Mouse (Mus musculus): ENCODE measurements around the gene Arhgap10. TPM values are rescaled to one million over a fixed set of nuclear protein-coding genes. Genes with fewer than 3 reads are reported as not detected.

Arhgap10 gene
- total RNA-seq (2021): 1 to 10 TPM; 8.0 to 8.8 TPM
- long read RNA-seq, partial matches to known transcripts: 2 of 3 reads
- long read RNA-seq, other reads (novel, unspliced or antisense): 0 of 3 reads

DNA sequence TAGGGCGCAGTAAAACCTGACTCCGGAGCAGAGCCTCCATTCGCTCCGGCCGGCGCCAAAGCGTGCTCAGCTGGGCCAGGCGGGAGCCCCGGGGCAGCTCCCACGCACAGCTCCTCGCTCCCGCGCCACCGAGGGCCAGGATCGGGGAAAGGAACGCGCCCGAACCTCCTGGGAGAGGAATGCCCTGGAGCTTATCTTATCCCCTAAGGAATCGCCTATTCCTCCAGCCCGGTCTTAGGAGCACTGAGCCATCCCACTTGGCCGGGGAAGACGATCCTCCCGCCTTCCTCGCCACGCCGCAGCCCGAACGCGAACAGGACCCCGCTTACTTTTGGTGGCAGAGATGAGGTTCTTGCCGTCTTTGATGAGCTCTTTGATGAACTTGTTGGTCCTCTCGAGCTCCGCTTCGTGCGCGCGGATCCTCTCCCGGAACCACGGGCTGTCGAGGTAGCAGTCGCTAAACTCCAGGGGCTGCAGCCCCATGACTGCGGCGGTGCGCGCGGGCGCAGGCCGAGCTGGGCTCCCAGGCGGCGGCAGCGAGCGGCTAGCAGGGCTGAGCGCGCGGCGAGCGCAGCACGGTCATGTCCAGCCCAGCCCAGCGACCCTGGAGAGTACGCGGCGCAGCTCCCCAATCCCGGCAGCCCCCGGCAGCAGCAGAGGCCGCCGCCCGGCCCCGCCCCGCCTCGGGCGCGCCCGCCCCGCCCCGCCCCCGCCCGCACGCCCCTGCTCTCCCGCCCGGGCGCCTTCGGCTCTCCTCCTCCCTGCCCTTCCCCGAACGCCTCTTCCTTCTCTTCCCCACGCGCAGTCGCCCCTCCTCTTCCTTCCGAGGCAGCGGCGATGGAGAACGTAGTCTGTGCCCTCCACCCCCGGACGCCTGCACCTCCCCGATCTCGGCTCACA is at the start of gene Arhgap10:
TSS of gene Arhgap10 (minus strand) at position 653 of the 900 bp plus-strand sequence.
- DNase-seq (ENCODE audit: low spot score in 2 of 2): peak; percentile 53 to 64

DNA sequence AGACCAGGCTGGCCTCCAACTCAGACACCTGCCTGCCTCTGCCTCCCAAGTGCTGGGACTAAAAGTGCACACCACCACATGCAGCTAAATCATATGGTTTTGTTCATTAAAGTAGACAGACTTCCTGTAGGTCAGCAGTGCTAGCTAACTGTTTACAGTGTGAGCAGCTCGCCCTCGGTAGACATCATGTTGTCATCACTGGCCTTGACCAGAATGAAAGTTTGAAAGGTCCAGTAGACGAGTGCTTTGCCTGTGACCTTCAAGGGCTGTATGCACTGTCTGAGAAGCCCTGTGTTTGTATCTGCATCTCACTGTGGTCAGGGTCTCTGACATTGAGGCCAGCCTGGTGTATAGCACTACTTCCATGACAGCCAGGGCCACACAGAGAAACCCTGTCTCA is 43.7 kb upstream of the Arhgap10 start:
- DNase-seq (ENCODE audit: low spot score in 2 of 2): no peak

DNA sequence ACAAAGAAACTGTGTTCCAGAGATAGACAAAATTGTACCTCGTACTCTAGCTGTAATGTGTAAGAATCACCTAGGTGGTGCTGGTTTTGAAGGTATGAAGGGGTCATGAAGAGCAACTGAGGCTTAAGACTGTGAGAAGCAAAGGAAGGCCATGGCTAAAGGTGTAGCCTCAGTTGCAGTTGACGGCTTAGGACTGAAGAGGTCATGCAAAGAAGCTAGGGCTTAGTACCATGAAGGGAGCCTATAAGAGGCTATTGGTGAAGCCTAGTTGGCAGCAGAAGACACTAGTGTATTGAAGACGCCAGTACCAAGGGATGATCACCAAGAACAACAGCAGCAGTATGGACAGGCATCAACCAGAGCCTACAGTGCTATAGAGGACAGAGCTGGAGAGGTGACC is 34.7 kb upstream of the Arhgap10 start:
- no peak for DNase-seq (ENCODE audit: low spot score in 2 of 2)

DNA sequence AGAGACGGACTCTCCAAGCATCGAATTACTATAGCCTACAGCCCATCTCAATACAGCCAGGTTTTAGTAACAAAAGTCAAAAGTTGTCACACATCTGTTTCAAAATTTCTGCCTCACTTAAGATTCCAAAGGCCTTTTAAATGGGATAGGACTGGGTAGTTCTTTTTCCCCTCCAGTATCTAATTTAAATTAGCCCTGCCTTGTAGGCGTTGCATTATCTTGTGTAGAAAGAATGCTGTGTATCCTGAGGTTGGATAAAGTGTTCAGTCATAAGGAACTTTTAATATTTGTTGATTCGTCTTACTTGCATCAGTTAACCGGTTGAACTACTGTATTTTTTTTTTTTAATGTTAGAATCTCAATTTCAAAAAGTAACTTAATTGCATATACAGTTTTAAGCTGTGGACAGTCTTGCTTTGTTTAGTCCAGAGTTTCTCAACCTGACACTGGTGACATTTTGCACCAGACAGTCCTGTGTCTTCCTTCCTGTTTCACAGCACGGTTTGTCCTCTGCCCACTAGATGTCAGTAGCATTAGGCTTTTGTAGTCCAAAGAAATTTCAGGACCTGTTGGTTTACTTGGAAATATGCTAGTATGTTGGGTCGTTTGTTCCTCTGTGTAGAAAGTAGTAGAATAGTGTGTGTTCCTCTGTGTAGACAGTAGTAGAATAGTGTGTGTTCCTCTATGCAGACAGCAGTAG is 32.3 kb upstream of the Arhgap10 start:
- peak; percentile 9 to 28 for DNase-seq (ENCODE audit: low spot score in 2 of 2)

DNA sequence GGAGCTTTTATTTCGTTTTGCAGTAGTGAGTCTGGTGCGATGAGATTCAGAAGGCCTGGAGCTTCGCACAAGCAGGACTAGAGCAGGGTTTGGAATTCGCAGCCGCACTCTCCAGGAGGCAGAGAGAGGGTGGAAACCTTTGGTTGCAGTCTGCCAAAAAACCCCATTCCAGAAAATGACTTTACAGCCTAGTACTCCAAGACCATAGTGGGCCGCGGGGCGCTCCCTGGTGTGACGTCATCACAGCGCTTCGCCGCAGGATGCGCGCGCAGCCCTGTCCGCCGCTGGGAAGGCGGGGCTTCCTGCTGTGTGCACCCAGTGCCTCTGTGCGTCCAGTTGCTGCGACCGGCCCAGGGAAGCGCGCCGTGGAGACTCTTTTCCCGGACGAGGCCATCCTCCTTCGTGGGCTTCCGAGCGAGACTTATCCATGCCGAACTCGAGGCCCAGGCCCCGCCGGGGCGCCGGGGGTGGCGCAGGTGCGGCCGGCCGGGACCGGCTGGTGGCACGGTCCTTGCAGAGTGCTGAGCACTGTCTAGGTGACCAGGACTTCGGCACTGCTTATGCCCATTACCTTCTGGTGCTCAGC is 31.5 kb upstream of the Arhgap10 start, which contains the start of gene Prmt9:
TSS of gene Prmt9 (plus strand) at position 277 of the 586 bp plus-strand sequence.
- DNase-seq (ENCODE audit: low spot score in 2 of 2): peak; percentile 93 to 96

DNA sequence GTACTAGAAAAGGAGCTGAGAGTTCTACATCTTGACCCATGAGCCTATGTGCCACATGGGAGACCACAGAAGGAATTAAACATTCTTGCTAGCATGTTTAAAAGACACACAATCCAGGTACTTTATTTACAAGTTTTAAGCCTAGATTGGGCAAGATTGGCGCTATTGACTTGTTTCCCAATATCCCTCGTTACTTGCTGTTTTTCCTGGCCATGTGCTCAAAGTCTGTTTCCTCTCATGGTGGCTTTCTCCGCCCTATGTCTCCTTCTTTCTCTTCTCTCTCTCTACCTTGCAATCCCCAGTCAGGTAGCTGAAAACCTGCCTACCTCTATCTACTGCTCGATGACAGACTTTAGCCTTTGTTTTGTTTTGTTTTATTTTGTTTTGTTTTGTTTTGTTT is 27.9 kb upstream of the Arhgap10 start:
- no peak for DNase-seq (ENCODE audit: low spot score in 2 of 2)

DNA sequence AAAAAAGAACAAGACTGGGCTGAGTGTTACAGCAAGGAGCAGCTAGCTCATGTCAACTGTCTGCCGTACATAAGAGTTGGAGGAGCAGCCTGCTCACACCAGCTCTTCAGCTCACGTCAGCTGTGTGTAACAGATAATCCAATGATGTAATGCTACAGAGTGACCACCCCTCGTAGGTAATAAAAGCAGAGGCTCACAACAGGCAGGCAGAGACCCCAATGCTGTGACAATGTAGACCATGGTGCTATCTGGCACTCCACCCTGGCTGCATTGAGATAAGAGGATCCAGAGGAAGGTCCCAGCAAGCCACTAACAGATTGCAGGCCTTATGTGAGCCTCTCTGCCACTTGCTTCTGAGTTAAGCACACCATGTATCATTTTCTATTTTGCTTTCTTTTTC is 26.7 kb upstream of the Arhgap10 start:
- DNase-seq (ENCODE audit: low spot score in 2 of 2): no peak

DNA sequence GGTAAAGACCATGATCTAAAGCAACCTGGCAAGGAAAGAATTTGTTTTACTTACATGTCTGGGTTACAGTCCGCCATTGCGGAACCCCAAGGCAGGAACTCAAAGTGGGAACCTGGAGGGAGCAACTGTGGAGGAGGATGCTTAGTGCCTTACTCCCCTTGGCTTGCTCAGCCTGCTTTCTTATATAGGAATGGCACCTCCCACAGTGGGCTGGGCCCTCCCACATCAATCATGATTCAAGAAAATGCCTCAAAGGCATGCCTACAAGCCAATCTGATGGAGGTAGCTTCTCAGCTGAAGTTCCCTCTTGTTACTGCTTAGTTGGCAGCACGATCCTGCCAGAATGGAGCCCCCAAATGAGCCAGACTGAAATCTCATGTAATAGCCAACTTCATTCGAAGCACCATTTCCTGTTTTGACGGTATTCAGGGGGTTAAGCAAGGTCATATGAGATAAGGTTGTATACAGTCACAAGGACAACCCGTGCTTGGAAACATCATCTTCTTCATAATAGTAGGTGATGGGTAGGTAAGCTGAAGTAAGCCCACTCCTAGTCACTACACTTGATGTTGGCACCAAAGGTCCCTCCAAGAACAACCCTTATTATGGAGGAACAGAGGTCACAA is 25.5 kb upstream of the Arhgap10 start:
- no peak for DNase-seq (ENCODE audit: low spot score in 2 of 2)

DNA sequence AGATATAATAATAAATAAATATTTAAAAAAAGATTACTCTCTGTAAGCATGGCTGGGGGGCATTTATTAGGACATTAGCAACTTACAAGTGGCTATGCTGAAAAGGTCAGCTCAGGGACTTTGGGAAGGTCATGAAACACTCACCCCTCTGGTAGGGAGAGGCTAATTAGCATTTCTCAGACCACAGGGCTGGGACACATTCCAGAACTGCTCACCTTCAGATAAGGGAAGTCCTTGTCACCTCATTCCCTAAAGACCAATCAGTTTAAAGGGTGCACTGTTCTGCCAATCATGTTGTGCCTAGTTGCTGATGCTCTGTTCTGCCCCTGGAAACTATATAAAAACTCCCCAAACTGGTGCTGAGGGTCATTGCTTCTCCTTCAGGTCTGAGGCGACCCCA is 20.5 kb upstream of the Arhgap10 start:
- DNase-seq (ENCODE audit: low spot score in 2 of 2): no peak

DNA sequence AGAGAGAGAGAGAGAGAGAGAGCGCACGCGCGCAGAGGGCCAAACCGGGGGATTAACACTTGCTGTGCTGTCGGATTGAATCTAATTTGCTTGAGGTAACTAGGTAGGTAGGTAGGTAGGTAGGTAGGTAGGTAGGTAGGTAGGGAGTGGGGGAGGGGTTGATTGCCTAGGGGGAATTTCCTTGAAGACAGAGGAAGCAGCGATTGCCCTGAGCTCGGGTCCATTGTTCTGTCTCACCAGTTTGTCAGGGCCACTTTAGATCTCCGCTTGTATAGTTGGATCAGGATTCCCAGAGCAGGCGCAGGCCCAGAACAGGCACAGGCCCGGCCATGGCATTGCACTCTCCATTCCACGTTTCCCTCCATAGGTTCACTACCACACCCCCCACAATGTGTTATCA is 19.1 kb upstream of the Arhgap10 start:
- DNase-seq (ENCODE audit: low spot score in 2 of 2): no peak

DNA sequence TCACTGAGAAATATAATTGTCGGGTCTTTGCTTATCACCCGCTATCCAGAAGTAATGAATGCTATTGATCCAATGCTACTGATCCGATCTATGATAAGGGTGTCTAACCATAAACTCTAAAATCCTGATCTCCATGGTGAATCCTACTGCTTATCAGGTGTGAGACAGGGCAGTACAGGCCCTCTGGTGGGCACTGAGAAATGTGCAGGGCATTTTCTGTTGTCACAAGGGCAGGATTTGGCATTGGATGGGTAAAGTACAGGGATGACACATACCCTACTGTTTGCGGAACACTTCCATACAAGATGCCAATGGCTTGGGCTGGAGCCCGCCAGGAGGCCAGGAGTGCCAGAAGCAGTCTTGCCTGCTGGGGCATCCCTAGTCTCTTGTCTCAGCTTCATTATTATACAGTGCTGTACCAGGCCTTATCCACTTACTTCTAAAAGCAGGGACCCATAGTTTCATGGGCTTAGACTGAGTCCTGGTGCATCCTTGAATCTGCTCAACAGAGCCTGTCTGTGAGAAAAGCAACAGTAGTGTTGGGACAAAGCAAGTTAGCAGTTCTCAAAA is 17.4 kb upstream of the Arhgap10 start:
- DNase-seq (ENCODE audit: low spot score in 2 of 2): peak; percentile 56 to 62

DNA sequence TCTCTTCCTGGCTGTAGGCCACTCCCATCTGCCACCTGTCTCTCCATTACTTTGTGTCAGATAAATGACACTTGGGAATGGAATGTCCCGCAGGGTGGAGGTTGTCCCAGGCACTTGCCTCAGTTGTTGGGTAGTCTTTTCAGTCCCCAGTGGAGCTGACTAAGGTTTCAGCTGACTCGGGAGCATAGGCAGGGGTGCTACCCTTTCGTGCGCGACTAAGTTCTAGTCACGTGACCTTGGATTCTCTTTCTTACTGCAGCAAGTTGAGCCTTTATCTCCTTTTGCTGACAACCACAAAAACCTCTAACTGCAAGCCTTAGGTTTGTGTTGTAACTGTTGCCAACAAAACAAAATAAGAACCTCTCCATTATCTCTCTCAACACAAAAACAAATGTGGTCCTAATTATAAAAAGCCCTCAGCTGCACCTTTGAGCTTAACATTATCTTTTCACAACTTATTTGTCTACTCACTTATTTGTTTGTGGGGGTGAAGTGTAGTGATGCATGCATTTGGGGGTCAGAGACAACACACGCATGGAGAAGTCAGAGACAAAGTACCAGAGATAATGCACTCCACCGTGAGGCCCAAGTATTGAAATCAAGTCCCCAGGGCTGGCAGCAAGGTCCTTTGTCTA is 16.7 kb upstream of the Arhgap10 start:
- no peak for DNase-seq (ENCODE audit: low spot score in 2 of 2)

DNA sequence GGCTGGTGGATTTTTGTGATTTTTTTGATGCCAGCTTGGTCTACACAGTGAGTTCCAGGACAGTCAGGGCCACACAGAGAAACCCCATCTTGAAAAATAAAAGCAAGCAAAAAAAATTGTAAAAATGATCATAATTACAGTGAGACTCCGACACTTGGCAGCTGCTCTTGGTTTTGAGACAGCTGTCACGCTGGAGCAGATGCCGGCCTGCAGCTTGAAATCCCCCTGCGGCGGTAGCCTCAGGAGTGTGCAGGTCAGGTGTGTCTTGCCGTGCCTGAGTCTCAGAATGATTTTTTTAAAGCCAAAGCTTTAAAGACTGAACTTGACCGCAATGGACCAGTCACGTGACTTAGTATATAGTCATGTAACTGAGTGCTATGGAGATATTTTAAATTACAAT is 8.4 kb upstream of the Arhgap10 start:
- DNase-seq (ENCODE audit: low spot score in 2 of 2): no peak

DNA sequence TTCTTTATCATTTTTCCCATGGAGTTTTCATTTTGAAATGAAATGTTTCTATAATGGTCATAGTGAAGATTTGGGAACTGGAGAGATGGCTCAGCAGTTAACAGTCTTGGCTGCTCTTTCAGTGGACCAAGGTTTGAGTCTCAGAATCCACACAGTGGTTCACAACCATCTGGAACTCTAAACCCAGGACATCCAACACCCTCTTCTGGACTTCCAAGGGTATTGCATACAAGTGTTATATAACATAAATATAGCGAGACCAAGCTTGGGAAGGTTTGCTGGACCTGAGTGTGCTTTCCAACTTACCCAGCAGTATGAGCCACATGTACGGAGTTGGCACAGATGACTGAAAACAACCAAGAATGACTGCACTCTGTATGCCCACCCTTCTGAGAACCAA is 7.2 kb upstream of the Arhgap10 start:
- DNase-seq (ENCODE audit: low spot score in 2 of 2): no peak

DNA sequence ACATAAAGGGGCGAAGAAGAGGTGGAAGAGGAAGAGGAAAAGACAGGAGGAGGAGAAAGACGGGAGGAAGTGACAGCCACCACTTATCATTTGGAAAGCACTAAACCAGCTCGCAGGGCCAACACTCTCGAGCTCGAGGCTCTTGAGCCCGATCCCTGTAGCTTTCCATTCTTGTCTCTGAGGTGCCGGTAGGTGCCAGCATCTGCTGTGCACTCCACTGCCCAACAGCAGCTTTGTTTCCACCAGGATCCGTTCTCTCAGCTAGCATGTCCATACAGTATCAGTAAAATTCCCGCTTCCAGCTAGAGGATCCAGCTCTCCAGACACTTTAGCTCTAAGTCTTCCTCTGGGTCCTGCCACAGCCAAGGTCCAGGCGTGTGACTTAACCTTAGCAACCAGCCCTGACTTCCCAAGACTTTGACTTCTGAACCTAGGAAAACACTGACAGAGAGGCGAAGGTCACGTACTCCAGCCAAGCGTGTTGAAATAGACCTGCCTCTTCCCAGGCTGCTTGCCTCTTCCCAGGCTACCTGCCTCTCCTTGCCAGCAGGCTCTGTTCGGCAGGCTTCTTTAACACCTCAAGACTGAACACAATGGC is 6.4 kb upstream of the Arhgap10 start:
- no peak for DNase-seq (ENCODE audit: low spot score in 2 of 2)

DNA sequence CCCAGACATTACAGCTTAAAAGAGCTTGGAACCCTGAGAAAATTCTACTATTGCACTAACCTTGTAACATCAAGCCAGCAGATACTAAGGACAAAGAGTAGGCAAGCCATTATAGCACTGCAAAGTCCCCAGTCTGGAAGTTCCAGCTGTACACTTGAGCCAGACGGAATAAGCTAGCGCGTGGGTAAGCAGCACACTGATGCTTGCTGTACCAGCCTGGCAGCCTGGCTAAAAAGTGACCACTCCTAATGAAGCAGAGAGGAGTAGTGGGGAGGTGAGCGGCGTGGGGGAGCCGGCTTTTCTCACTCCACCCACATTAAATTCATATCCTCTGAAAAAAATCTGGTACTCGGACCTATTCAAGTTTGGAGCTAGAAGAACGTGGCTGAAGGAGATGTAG is 5.2 kb upstream of the Arhgap10 start:
- DNase-seq (ENCODE audit: low spot score in 2 of 2): no peak

DNA sequence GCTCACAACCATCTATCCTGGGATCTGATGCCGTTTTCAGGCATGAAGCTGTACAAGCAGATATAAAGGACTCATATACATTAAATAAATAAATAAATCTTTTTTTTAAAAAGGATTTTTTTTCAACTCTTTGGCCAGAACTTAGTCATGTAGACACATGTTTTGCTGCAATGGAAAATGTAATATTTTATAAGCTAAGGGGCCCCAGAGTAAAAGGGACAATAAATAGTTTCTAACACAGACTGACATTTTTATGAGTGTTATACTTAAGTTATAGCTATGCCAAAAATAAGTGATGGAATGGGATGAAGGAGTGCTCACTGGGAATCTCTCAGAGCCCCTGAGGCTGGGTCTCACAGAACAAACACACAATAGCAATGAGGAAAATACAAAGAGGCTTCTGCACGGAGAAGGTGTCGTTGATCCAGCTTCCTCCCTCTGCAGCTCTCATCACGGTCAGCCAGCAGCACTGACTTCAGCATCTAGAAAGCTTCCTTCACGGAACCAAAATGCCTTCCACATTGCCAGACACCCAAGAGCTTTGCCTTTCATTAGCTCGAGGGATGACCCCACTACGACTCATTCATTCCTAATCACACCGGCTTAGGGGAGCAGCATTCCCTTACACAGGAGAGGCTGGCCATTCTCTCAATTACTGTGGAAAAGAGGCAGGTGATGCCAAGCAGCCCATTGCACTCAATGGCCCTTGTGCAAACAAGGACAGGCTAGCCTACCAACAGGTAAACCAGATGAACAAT is 3.5 kb upstream of the Arhgap10 start:
- no peak for DNase-seq (ENCODE audit: low spot score in 2 of 2)

DNA sequence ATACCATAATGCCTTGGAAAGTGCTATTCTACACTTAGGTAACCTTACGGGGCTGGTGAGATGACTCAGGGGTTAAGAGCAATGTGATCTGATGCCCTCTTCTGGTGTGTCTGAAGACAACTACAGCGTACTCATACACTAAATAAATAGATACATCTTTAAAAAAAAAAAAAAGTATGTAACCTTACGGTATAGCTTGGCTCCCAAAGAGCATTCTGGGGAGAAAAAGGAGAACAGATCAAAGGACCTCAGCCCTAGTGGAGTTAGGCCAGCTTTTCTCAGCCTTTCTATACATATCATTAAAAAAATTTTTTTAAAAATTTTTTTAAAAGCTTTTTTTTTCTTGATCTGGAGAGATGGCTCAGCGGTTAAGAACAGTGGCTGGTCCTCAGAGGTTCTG is 2.8 kb upstream of the Arhgap10 start:
- no peak for DNase-seq (ENCODE audit: low spot score in 2 of 2)
